Mouse (Mus musculus) CD4-positive helper T cell, adult 2 months (primary cell): Measurements from ENCODE around the gene Hoxc9.
A peak's percentile ranks its signal among the peaks of the same experiment; 100 is the strongest.

ENCODE experiments used
- DNase-seq: peaks from one replicate; pipeline ENCODE4 v3.0.0-alpha.2; 2012; ENCODE audit warnings: low read depth, missing footprints, low spot score

The Hoxc9 gene

GRCm38 (mm10) chr15:102955833-102956640 is 20.2 kb upstream of the Hoxc9 start:
- DNase-seq, result no peak

- DNase-seq, result no peak
These were observed 19.3 kb upstream of the Hoxc9 start for GRCm38 (mm10) chr15:102956906-102957305.

- no peak for DNase-seq
These were observed 16.5 kb upstream of the Hoxc9 start for GRCm38 (mm10) chr15:102959663-102960191.

- DNase-seq, result no peak
These were observed 14.5 kb upstream of the Hoxc9 start for GRCm38 (mm10) chr15:102961728-102962127.

GRCm38 (mm10) chr15:102962492-102962891 is 13.7 kb upstream of the Hoxc9 start:
- no peak for DNase-seq

GRCm38 (mm10) chr15:102963259-102963658 is 13.0 kb upstream of the Hoxc9 start:
- DNase-seq, result no peak

- DNase-seq, result no peak
These were observed 12.3 kb upstream of the Hoxc9 start for GRCm38 (mm10) chr15:102963671-102964640.

GRCm38 (mm10) chr15:102965003-102965891 is 11.0 kb upstream of the Hoxc9 start:
- DNase-seq, result no peak

GRCm38 (mm10) chr15:102965892-102966775 is 10.1 kb upstream of the Hoxc9 start:
- peak; percentile 68 for DNase-seq

- no peak for DNase-seq
These were observed 9.4 kb upstream of the Hoxc9 start, which contains the start of gene Hoxc10 for GRCm38 (mm10) chr15:102966776-102967311. Gene Hoxc10 (plus strand): TSS chr15:102966796.

- DNase-seq, result no peak
These were observed 9.0 kb upstream of the Hoxc9 start, which contains the start of gene Hoxc5 for GRCm38 (mm10) chr15:102967312-102967510. Gene Hoxc5 (plus strand): TSS chr15:102967443.

- DNase-seq, result no peak
These were observed 8.5 kb upstream of the Hoxc9 start for GRCm38 (mm10) chr15:102967511-102968397.

- no peak for DNase-seq
These were observed 6.9 kb upstream of the Hoxc9 start for GRCm38 (mm10) chr15:102969296-102969695.

GRCm38 (mm10) chr15:102970740-102971139 is 5.5 kb upstream of the Hoxc9 start:
- no peak for DNase-seq

- DNase-seq, result no peak
These were observed 4.0 kb upstream of the Hoxc9 start for GRCm38 (mm10) chr15:102972254-102972653.

GRCm38 (mm10) chr15:102972753-102973152 is 3.5 kb upstream of the Hoxc9 start:
- DNase-seq, result no peak

GRCm38 (mm10) chr15:102975034-102975433 is 1.2 kb upstream of the Hoxc9 start:
- no peak for DNase-seq

GRCm38 (mm10) chr15:102975688-102976111 is 539 bp upstream of the Hoxc9 start:
- no peak for DNase-seq
